Mouse (Mus musculus) MEL (cell line): ENCODE measurements around the gene Slc25a5.

Experiments used
- CTCF ChIP-seq, 3 experiments: IDR thresholded peaks in 2 of 3; conservative IDR thresholded peaks in 1 of 3; 2 replicates each; pipeline ENCODE4 v1.5.1; 2011 to 2012; ENCODE audit warnings: low read length in 3 of 3, low read depth in 2 of 3, mild to moderate bottlenecking in 2 of 3, improper control_type of control experiment in 1 of 3, inconsistent platforms in 1 of 3, mixed read lengths in 1 of 3, moderate library complexity in 1 of 3; ENCODE audit not compliant: control insufficient read depth in 1 of 3, insufficient read depth in 1 of 3, poor library complexity in 1 of 3, severe bottlenecking in 1 of 3
- MAX ChIP-seq: IDR thresholded peaks from 2 replicates; pipeline ENCODE4 v1.6.1; 2011; ENCODE audit warnings: low read length, improper control_type of control experiment
- POLR2A ChIP-seq, 2 experiments: IDR thresholded peaks; 2 replicates each; pipeline ENCODE4 v1.6.1; 2011 to 2012; ENCODE audit warnings: low read length in 2 of 2, mild to moderate bottlenecking in 2 of 2, control low read depth in 1 of 2, improper control_type of control experiment in 1 of 2, low read depth in 1 of 2, moderate library complexity in 1 of 2; ENCODE audit not compliant: control insufficient read depth in 1 of 2, insufficient read depth in 1 of 2, poor library complexity in 1 of 2
- SMC3 ChIP-seq: IDR thresholded peaks from 2 replicates; pipeline ENCODE4 v1.6.1; 2011; ENCODE audit warnings: low read depth, low read length, improper control_type of control experiment
- TBP ChIP-seq: IDR thresholded peaks from 2 replicates; pipeline ENCODE4 v1.8.0; 2011; ENCODE audit warnings: low read depth, low read length, improper control_type of control experiment

- TF ChIP-seq MAX (no peak), CTCF (IDR thresholded peaks at IDR 0.05 in 2 of 3, conservative IDR thresholded peaks at IDR 0.05 in 1 of 3; ENCODE audit: control insufficient read depth in 1 of 3, insufficient read depth in 1 of 3, low read depth in 2 of 3, low read length in 3 of 3, poor library complexity in 1 of 3, severe bottlenecking in 1 of 3) (no peak), SMC3 (no peak), TBP (no peak), POLR2A (IDR thresholded peaks at IDR 0.05; ENCODE audit: control insufficient read depth in 1 of 2, insufficient read depth in 1 of 2, low read depth in 1 of 2, low read length in 2 of 2, poor library complexity in 1 of 2) (no peak)
These were observed 48.7 kb upstream of the Slc25a5 start for GRCm38 (mm10) chrX:36746789-36747188.
